Mouse (Mus musculus): ENCODE measurements at regions not wholly inside any gene's neighbourhood (a gene's known extent, or its start where the extent isn't known, plus 50 kb on each side); places are given as distances from the start of the nearest gene placed in this dataset.
A peak's percentile ranks its signal among the peaks of the same experiment; 100 is the strongest.
"Not testable (repeated sequence)": the region's sequence is repeated elsewhere in the genome, so short reads cannot be mapped to it uniquely, and the experiment has no call there.

GRCm38 (mm10) chr8:20495542-20495941 lies 119.2 kb upstream of the Gm21119 start:
- DNase-seq: not testable (repeated sequence)

DNA sequence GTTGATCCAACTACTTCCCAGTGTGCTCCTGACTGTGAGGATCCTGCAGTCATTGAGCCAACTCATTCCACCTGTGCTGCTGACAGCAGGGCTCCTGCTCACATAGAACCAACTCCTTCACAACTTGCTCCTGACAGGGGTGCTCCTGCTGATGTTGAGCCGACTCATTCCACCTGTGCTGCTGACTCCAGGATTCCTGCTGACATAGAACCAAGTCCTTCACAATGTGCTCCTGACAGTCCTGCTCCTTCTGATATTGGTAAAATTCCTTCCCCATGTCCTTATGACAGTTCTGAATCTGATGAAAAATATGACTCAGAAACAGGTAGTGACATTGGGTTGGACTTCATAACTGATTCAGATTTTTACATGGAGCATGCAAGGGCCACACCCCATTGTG lies 100.8 kb upstream of the Gm21119 start:
- not testable (repeated sequence) for DNase-seq

DNA sequence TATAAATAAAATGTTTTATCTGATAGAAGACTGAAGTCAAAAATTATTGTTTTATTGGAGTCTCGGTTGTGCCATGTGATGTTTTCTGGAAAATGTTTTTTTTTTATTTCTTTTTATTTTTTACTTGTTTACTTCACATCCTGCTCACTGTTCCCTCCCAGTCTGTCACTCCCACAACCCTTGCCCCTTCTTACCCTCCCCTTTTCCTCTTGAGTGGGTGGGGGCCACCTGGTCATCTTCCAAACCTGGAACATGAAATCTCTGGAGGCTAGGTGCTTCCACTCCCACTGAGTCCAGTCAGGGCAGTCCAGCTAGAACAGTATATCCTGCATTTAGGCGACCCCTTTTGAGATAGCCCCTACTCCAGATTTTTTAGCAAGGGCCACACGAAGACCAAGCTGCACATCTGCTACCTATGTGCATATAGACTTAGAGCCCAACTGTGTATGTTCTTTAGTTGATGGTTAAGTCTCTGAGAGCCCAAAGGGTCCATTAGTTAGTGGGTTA lies 98.3 kb upstream of the Gm21119 start:
- not testable (repeated sequence) for DNase-seq

DNA sequence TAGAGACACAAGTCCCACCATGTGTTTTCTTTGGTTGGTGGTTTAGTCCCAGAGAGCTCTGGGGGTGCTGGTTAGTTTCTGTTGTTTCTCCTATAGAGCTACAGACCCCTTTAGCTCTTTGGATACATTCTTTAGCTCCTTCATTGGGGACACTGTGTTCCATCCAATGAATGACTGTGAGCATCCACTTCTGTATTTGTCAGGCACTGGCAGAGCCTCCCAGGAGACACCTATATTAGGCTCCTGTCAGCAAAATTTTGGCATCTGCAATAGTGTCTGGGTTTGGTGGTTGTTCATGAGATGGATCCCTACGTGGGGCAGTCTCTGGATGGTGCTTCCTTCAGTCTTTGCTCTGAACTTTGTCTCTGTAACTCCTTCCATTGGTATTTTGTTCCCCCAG lies 97.2 kb upstream of the Gm21119 start:
- not testable (repeated sequence) for DNase-seq

- peak; percentile 27 for DNase-seq
Observed at GRCm38 (mm10) chr8:20524539-20524938, 90.2 kb upstream of the Gm21119 start.

- DNase-seq: not testable (repeated sequence)
Observed at GRCm38 (mm10) chr8:20529048-20529447, 85.7 kb upstream of the Gm21119 start.

DNA sequence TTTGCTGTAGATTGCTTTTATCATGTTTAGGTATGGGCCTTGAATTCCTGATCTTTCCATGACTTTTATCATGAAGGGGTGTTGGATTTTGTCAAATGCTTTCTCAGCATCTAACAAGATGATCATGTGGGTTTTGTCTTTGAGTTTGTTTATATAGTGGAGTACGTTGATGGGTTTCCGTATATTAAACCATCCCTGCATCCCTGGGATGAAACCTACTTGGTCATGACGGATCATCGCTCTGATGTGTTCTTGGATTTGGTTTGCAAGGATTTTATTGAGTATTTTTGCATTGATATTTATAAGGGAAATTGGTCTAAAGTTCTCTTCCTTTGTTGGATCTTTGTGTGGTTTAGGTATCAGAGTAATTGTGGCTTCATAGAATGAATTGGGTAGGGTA lies 75.7 kb upstream of the Gm21119 start:
- not testable (repeated sequence) for DNase-seq

- DNase-seq: not testable (repeated sequence)
Observed at GRCm38 (mm10) chr8:20544084-20544483, 70.6 kb upstream of the Gm21119 start.

DNA sequence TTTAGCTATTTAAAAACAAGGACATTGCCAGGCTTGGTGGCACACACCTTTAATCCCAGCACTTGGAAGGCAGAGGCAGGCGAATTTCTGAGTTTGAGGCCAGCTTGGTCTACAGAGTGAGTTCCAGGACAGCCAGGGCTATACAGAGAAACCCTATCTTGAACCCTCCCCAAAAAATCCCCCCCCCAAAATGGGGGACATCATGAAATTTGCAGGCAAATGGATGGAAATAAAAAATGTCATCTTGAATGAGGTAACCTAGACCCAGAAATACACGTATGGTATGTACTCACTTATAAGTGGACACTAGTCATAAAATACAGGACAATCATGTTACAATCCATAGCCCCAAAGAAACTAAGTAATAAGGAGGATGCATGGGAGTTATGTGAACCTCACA lies 69.4 kb upstream of the Gm21119 start:
- not testable (repeated sequence) for DNase-seq

- not testable (repeated sequence) for DNase-seq
Observed at GRCm38 (mm10) chr8:20546401-20546800, 68.3 kb upstream of the Gm21119 start.

DNA sequence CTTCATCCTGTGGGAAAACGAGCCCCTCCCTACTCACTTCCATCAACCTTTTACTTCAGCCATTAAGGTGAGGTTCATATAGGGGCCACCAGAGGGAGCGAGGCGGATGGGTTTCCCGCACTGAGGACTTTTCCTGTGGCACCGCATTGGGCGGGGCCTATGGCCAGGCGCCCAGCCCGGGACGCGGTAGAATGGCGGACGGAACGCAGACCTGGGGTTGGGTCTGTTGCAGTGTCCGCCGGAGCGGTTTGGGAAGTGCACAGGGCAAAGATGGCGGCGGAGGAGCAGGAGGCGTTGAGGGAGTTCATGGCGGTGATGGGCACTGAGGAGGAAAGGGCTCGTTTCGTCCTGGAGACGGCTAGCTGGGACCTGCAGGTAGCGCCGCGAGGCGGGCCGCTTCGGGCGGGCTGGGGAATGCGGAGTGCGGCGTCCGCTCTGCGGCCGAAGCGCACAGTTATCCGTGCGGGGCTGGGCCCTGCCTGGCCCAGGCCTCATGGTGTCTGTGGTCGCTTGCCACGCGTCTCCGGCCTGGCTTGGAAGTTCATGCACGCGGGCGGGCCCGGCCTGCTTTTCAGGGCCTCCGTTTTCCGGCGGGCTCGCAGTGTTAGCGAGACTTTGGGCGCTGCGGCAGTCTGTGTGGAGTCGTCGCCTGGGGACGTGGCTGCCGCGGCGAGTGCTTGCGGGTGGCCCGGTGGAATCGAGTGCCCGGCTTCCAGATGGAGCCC lies 64.5 kb upstream of the Gm21119 start:
- DNase-seq: peak; percentile 98

GRCm38 (mm10) chr8:20556501-20557181 lies 58.1 kb upstream of the Gm21119 start:
- not testable (repeated sequence) for DNase-seq

GRCm38 (mm10) chr8:20557184-20557583 lies 57.5 kb upstream of the Gm21119 start:
- DNase-seq: not testable (repeated sequence)

DNA sequence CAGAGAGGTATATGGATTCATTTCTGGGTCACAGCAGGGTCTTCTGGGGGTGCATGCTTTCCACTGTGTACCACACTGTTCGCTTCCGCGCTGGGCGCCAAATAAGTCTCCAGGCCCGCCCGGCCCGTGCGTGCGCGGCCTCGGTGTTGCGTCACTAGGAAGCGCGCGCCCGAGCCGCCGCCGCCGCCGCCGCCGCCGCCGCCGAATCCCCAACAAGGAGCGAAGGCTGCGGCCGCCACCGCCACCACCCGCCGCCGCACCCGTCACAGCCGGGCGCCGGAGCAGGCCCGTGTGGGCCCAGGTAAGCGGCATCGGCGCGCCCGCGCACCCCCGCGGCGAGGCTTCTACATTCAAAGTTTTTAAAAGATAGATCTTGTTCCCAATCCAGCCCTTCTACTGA lies 57.1 kb upstream of the Gm21119 start:
- peak; percentile 34 for DNase-seq

Data from cerebellum, adult 11 months (tissue).